Comparison of ENCODE assay signal across 9 mouse cellular contexts in genomic region chr11:102652844-102653243, GRCm38 (mm10). TPM values are rescaled to one million over a fixed set of nuclear protein-coding genes. Genes with fewer than 3 reads are reported as not detected.
DNase-seq lines count a peak whose midpoint lies in the region; ATAC-seq and TF ChIP-seq lines count a peak whose summit lies in the region.
"Had no signal": no experiment of that assay in that cellular context is flagged by ENCODE, and none has a peak within 500 bp of the region (broad histone marks: within the 10 kb centered on the region; RNA-seq: fewer than 3 reads in every experiment).

No protein-coding gene starts in this region.

- TF ChIP-seq EP300 in liver, postnatal 0 days (IDR thresholded peaks at IDR 0.05; ENCODE audit: low read depth): no peak
- TF ChIP-seq EP300 in MEL (IDR thresholded peaks at IDR 0.05; ENCODE audit: low read depth in 1 of 2, low read length in 2 of 2): no peak

- TF ChIP-seq RAD21 in MEL (IDR thresholded peaks at IDR 0.05; ENCODE audit: low read depth, low read length): no peak

- 57% methylated on average over 3 of the region's 3 CpGs for WGBS in heart, embryonic 12.5 days
- WGBS in liver, postnatal 0 days (ENCODE audit: insufficient replicate concordance): 53% methylated on average over 3 of the region's 3 CpGs
- WGBS in liver, embryonic 12.5 days (ENCODE audit: insufficient replicate concordance): 46% methylated on average over 3 of the region's 3 CpGs

- H3K9me3 ChIP-seq in heart, embryonic 12.5 days (replicated peaks): no peaks in the 10 kb centered on the region
- H3K9me3 ChIP-seq in liver, postnatal 0 days (ENCODE audit: low read length): no peaks in the 10 kb centered on the region
- H3K9me3 ChIP-seq in liver, embryonic 12.5 days (replicated peaks): no peaks in the 10 kb centered on the region
- no peaks in the 10 kb centered on the region for H3K9me3 ChIP-seq in MEL (replicated peaks; ENCODE audit: insufficient read depth, low read length)

- no peak overlapping the region for H3K4me2 ChIP-seq in heart, embryonic 12.5 days
- no peak overlapping the region for H3K4me2 ChIP-seq in liver, postnatal 0 days (ENCODE audit: low read depth, low read length)
- no peak overlapping the region for H3K4me2 ChIP-seq in liver, embryonic 12.5 days

- peak; percentile 29; the same call in 1 of the 2 replicates for TF ChIP-seq CTCF in liver, postnatal 0 days (IDR thresholded peaks at IDR 0.05; ENCODE audit: low read depth)
- TF ChIP-seq CTCF in MEL (IDR thresholded peaks at IDR 0.05 in 2 of 3, conservative IDR thresholded peaks at IDR 0.05 in 1 of 3; ENCODE audit: control insufficient read depth in 1 of 3, insufficient read depth in 1 of 3, low read depth in 2 of 3, low read length in 3 of 3, poor library complexity in 1 of 3, severe bottlenecking in 1 of 3): peak; percentile 40 to 58 (median 47)

- no peak for TF ChIP-seq POLR2A in MEL (IDR thresholded peaks at IDR 0.05; ENCODE audit: control insufficient read depth in 1 of 2, insufficient read depth in 1 of 2, low read depth in 1 of 2, low read length in 2 of 2, poor library complexity in 1 of 2)

- H3K9ac ChIP-seq in heart, embryonic 12.5 days: no peak overlapping the region
- H3K9ac ChIP-seq in liver, postnatal 0 days (replicated peaks): no peak overlapping the region
- H3K9ac ChIP-seq in liver, embryonic 12.5 days: no peak overlapping the region
- H3K9ac ChIP-seq in MEL (ENCODE audit: control insufficient read depth, low read depth, low read length, poor library complexity, severe bottlenecking): no peak overlapping the region

- peak; percentile 40 for DNase-seq in heart, adult 11 months
- no peak for DNase-seq in liver, postnatal 0 days
- peak; percentile 58 for DNase-seq in MEL (ENCODE audit: low read depth, low spot score)
- DNase-seq in naive thymus-derived CD4-positive, alpha-beta T cell, adult 2 months (ENCODE audit: low read depth): peak; percentile 11
- DNase-seq in layer of hippocampus, adult 9-10 months (ENCODE audit: low spot score): no peak
- no peak for DNase-seq in layer of hippocampus, postnatal 14 days (ENCODE audit: low spot score in 2 of 2)

- peaks cover 6% of the 10 kb centered on the region; the same call in 1 of the 2 replicates for H3K4me1 ChIP-seq in heart, embryonic 12.5 days (replicated peaks)
- H3K4me1 ChIP-seq in liver, postnatal 0 days (ENCODE audit: insufficient read depth): no peaks in the 10 kb centered on the region
- no peaks in the 10 kb centered on the region for H3K4me1 ChIP-seq in liver, embryonic 12.5 days
- H3K4me1 ChIP-seq in MEL (ENCODE audit: control insufficient read depth in 1 of 2, insufficient read depth in 2 of 2, low read length in 2 of 2): peaks cover 0 to 4% of the 10 kb centered on the region in 2 experiments; a peak in 2 of 4 replicates

- no peaks in the 10 kb centered on the region for H3K79me2 ChIP-seq in MEL (ENCODE audit: control insufficient read depth, insufficient read depth, low read length, poor library complexity)

- H3K27ac ChIP-seq in heart, embryonic 12.5 days (ENCODE audit: poor library complexity, severe bottlenecking): no peak overlapping the region
- H3K27ac ChIP-seq in liver, postnatal 0 days (ENCODE audit: low read depth): no peak overlapping the region
- H3K27ac ChIP-seq in liver, embryonic 12.5 days: no peak overlapping the region
- H3K27ac ChIP-seq in MEL (ENCODE audit: control insufficient read depth, low read depth, low read length): no peak overlapping the region

- ATAC-seq in heart, embryonic 12.5 days (ENCODE audit: insufficient number of reproducible peaks, low FRiP score): no peak
- ATAC-seq in liver, postnatal 0 days: no peak
- ATAC-seq in liver, embryonic 12.5 days: no peak

- H3K27me3 ChIP-seq in heart, embryonic 12.5 days (replicated peaks): no peaks in the 10 kb centered on the region
- H3K27me3 ChIP-seq in liver, postnatal 0 days (ENCODE audit: insufficient read depth, low read length): no peaks in the 10 kb centered on the region
- peaks cover 10% of the 10 kb centered on the region; the same call in 1 of the 2 replicates for H3K27me3 ChIP-seq in liver, embryonic 12.5 days (replicated peaks)
- peaks cover 2 to 5% of the 10 kb centered on the region in 2 experiments; a peak in 3 of 4 replicates for H3K27me3 ChIP-seq in MEL (ENCODE audit: control insufficient read depth in 1 of 2, insufficient read depth in 2 of 2, low read length in 2 of 2)

- H3K36me3 ChIP-seq in heart, embryonic 12.5 days: no peaks in the 10 kb centered on the region
- no peaks in the 10 kb centered on the region for H3K36me3 ChIP-seq in liver, postnatal 0 days (replicated peaks; ENCODE audit: insufficient read depth, low read length)
- H3K36me3 ChIP-seq in liver, embryonic 12.5 days: no peaks in the 10 kb centered on the region
- H3K36me3 ChIP-seq in MEL (ENCODE audit: control insufficient read depth in 1 of 2, insufficient read depth in 2 of 2, low read length in 2 of 2): peaks cover 0 to 4% of the 10 kb centered on the region in 2 experiments; a peak in 2 of 4 replicates

- H3K4me3 ChIP-seq in heart, embryonic 12.5 days: no peak overlapping the region
- H3K4me3 ChIP-seq in liver, postnatal 0 days (ENCODE audit: low read depth, low read length): no peak overlapping the region
- no peak overlapping the region for H3K4me3 ChIP-seq in liver, embryonic 12.5 days
- no peak overlapping the region for H3K4me3 ChIP-seq in MEL (ENCODE audit: control insufficient read depth in 1 of 2, insufficient read depth in 1 of 2, low read depth in 2 of 2, low read length in 2 of 2)

TF ChIP-seq in MEL, 35 proteins besides CTCF, POLR2A, EP300 and RAD21:
- TF ChIP-seq MYC (IDR thresholded peaks at IDR 0.05; ENCODE audit: low read depth, low read length) (0 out of 2 replicates have a peak, but pooled peaks have one; percentile 37), ZKSCAN1 (IDR thresholded peaks at IDR 0.05; ENCODE audit: low read depth, low read length) (no peak), ZNF384 (IDR thresholded peaks at IDR 0.05; ENCODE audit: low read depth, low read length) (peak; percentile 80)

RNA-seq across cellular contexts. Expression of gene Meioc, which starts 10.7 kb away (rescaled TPM):
- polyA plus RNA-seq in heart, embryonic 12.5 days (2016; fragmentation: Nextera tagmentation; extraction: Ambion mirVana): 1.6 and 2.0 TPM in 2 replicates
- 0.08 TPM in 1 of 2 replicates, not detected in the other for polyA plus RNA-seq in liver, postnatal 0 days (2015; fragmentation: Nextera tagmentation; extraction: Ambion mirVana)
- 0.20 and 0.26 TPM in 2 replicates for polyA plus RNA-seq in liver, embryonic 12.5 days (2016; fragmentation: Nextera tagmentation; extraction: Ambion mirVana)
- total RNA-seq in MEL (2012; rRNA removed): not detected in 2 replicates
- under 1 TPM in 1 of 2 experiments, not detected in 1; 0.06 TPM for polyA plus RNA-seq in MEL (2012; ENCODE audit: insufficient read depth in 1 of 2, insufficient read length in 2 of 2, low read depth in 1 of 2, low replicate concordance in 2 of 2, missing spikeins in 1 of 2)
- total RNA-seq in layer of hippocampus, postnatal 14 days (2021): not detected
- total RNA-seq: left cerebral cortex, postnatal 10 days had no signal

RNA-seq across cellular contexts. Expression of gene Ccdc43, which starts 44.7 kb away (rescaled TPM):
- polyA plus RNA-seq in heart, embryonic 12.5 days (2016; fragmentation: Nextera tagmentation; extraction: Ambion mirVana): 46.4 and 46.5 TPM in 2 replicates
- 9.5 and 9.6 TPM in 2 replicates for polyA plus RNA-seq in liver, postnatal 0 days (2015; fragmentation: Nextera tagmentation; extraction: Ambion mirVana)
- polyA plus RNA-seq in liver, embryonic 12.5 days (2016; fragmentation: Nextera tagmentation; extraction: Ambion mirVana): 26.9 and 27.5 TPM in 2 replicates
- 35.2 and 41.7 TPM in 2 replicates for total RNA-seq in MEL (2012; rRNA removed)
- polyA plus RNA-seq in MEL (2012; ENCODE audit: insufficient read depth in 1 of 2, insufficient read length in 2 of 2, low read depth in 1 of 2, low replicate concordance in 2 of 2, missing spikeins in 1 of 2): 10 to 100 TPM in 1 of 2 experiments, not detected in 1; 39.3 TPM
- 10 to 100 TPM; 37.9 to 41.3 TPM for total RNA-seq in layer of hippocampus, postnatal 14 days (2021)

RNA-seq across cellular contexts. Expression of gene Fzd2, which starts 48.6 kb away (rescaled TPM):
- polyA plus RNA-seq in heart, embryonic 12.5 days (2016; fragmentation: Nextera tagmentation; extraction: Ambion mirVana): 32.0 and 33.8 TPM in 2 replicates
- polyA plus RNA-seq in liver, postnatal 0 days (2015; fragmentation: Nextera tagmentation; extraction: Ambion mirVana): 0.17 and 0.22 TPM in 2 replicates
- polyA plus RNA-seq in liver, embryonic 12.5 days (2016; fragmentation: Nextera tagmentation; extraction: Ambion mirVana): 3.5 and 4.7 TPM in 2 replicates
- total RNA-seq in MEL (2012; rRNA removed): not detected in 2 replicates
- not detected for polyA plus RNA-seq in MEL (2012; ENCODE audit: insufficient read depth in 1 of 2, insufficient read length in 2 of 2, low read depth in 1 of 2, low replicate concordance in 2 of 2, missing spikeins in 1 of 2)
- 1 to 10 TPM; 8.5 to 9.4 TPM for total RNA-seq in layer of hippocampus, postnatal 14 days (2021)

Comparison
In these comparisons a context has a peak if more than half of its experiments do, and no peak if none do; other contexts are left out.
1. DNase-seq: peak in heart, adult 11 months (single experiment), MEL (single experiment) and naive thymus-derived CD4-positive, alpha-beta T cell, adult 2 months (single experiment); none in liver, postnatal 0 days (single experiment), layer of hippocampus, adult 9-10 months (single experiment) and layer of hippocampus, postnatal 14 days (0 of 2).